Mouse (Mus musculus) heart, postnatal 0 days (tissue): ENCODE data around the gene Pigg.

Source experiments
- CTCF ChIP-seq: IDR thresholded peaks from 2 replicates; pipeline ENCODE4 v1.5.1; 2016; ENCODE audit warnings: antibody characterized with exemption, control low read depth, low read depth
- EP300 ChIP-seq: IDR thresholded peaks from 2 replicates; pipeline ENCODE4 v1.6.1; 2016; ENCODE audit warnings: antibody characterized with exemption, low read depth

DNA sequence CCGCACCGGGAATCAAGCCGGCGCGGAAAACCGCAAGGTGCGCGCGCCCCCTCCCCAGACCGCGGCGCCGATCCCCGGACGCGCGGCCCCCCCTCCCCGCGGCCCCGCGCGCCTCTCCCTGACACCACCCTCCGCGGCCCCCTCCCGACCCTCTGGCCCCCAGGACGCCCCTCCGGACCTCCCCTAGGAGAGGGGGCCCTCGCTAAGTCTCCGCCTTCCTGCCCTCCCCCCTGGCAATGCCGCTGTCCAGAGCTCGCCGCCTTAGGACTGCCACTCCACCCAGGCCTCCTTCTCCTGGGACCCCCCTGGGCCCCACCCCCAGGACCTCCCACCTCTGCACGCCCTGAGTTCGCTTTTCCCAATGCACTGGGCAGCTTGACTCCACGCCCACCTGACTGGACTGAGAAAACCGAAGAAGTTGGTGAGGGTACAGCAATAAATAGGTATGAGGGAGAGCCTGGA is 55.5 kb downstream of the Pigg start, which contains the start of gene Gm42517:
- no peak for TF ChIP-seq CTCF
- TF ChIP-seq EP300: no peak
